Mouse (Mus musculus): Measurements from ENCODE around the gene Supt3.

- no peak for TF ChIP-seq CTCF (IDR thresholded peaks at IDR 0.05; ENCODE audit: control insufficient read depth, insufficient read depth, low read length)
- TF ChIP-seq POLR2A (IDR thresholded peaks at IDR 0.05; ENCODE audit: borderline replicate concordance, control insufficient read depth, low read depth, low read length): no peak
Observed at GRCm38 (mm10) chr17:44831201-44831600, 54.2 kb downstream of the Supt3 start.
